Mouse (Mus musculus) T-cell, adult 2 months (primary cell): Measurements from ENCODE around the gene Ucn3.
A peak's percentile ranks its signal among the peaks of the same experiment; 100 is the strongest.
"Not testable (repeated sequence)": the region's sequence is repeated elsewhere in the genome, so short reads cannot be mapped to it uniquely, and the experiment has no call there.

Experiments
- DNase-seq: peaks from one replicate; pipeline ENCODE4 v3.0.0; 2022; ENCODE audit warnings: low spot score

The Ucn3 gene

DNA sequence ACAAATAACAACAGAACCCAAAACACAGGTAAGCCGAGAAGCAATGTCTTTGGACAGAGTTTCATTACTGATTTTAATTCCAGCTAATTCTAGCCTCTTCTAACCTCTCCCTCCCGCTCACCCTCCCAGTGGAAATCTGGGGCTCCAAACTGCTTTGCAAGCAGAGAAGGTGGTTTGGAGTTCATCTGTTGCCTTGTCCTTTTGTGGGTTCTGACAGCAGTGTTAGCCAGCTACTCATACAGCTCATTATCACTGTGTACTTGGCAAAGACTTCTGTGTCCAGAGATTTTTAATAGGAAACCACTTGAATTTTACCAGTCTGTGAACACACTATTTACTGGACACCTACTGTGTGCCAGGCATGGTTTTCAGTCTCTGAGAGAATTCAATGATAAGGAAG is at the start of gene Ucn3:
Gene Ucn3, minus strand, starts transcription at position 101 of the 400 bp plus-strand sequence.
- no peak for DNase-seq

DNA sequence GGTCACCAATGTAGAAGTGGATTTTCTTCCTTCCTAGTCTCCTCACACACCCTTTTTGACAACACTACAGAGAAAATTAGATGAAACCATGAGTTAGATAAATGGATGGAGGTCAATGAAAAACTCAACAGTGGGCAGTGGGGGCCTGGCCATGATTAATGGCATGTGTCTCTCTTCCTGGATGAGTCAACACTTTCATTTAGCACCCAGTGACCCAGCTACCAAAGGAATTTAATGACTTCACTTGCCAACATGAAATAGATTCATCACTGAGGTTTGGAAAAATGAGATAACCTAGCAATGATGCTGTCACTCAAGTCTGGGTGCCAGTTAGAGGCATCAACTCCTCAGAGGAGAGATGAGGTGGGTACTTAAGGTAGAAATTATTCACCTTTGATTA is 46.9 kb upstream of the Ucn3 start:
- DNase-seq: no peak

DNA sequence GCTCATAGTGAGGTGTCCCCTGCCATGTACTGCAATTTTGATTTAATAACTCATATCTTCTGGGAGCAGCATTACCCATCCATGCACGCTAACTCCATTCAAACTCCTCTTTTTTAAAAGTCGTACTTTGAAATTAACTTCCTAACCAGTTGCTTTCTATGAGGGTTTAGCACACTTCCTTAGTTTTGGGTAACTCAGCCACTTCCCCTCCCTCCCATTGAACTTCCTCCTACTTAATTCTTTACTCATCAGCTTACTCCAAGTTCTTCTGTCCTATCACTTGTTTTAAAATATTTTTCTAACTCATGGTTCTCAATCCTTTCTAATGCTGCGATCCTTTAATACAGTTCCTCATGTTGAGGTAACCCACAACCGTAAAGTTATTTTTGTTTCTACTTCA is 23.7 kb upstream of the Ucn3 start:
- DNase-seq: no peak

DNA sequence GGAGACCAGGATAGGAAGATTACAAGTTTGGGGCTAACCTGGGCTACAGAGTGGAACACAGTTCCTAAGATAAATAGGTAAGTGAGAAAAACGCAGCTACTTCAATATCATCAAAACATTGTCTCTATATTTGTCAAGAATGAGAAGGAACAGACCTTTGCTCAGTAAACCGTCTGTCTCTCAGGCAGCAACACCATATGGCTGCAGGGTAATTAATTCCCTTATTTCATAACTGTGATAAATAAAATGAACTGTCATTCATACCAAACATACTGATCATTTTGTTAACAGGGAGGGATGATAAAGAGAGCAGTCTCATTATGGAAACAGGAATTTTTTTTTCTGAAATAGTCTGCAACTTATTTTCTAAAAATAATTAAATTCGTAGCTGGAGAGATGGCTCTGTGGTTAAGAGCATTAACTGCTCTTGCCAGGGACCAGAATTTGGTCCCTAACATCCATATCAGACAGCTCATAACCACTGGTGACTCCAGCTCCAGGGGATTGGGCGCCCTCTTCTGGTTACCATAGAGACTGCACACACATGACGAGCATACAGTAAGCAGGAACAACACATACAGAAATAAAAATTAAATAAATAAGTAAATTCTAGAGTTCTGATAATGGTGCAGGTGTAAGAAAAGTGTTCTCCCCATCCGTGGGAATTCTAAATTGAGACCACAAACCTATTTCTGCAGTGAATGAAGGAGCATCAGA is 6.2 kb upstream of the Ucn3 start:
- DNase-seq: no peak

DNA sequence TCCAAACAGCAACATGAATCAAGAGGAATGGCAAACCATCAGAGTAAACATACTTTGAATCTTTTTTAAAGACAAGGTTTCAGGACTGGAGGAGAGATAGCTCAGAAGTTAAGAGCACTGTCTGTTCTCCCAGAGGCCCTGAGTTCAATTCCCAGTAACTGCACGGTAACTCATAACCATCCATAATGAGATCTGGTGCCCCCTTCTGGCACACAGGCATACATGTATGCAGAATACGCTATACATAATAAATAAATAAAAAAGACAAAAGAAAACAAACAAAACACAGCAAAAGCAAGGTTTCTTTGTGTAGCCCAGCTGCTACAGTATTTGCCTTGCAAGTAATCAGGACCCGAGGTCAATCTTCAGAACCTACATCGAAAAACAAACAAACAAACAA is 4.3 kb upstream of the Ucn3 start:
- no peak for DNase-seq

DNA sequence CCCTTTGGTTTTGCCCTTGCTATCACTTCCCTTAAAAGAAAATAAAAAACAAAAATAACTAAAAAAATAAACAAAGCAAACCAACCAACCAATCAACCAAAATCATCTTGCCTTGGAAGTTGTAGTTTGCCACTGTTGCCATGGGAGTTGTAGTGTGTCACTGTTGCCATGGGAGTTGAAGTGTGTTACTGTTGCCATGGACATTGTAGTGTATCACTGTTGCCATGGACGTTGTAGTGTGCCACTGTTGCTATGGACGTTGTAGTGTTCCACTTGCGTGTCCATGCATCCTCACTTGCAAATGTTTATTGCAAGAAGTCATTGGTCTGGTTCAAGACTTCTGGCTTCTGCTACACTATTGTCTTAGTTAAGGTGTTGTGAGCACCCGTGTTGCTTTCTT is 2.1 kb upstream of the Ucn3 start:
- no peak for DNase-seq

DNA sequence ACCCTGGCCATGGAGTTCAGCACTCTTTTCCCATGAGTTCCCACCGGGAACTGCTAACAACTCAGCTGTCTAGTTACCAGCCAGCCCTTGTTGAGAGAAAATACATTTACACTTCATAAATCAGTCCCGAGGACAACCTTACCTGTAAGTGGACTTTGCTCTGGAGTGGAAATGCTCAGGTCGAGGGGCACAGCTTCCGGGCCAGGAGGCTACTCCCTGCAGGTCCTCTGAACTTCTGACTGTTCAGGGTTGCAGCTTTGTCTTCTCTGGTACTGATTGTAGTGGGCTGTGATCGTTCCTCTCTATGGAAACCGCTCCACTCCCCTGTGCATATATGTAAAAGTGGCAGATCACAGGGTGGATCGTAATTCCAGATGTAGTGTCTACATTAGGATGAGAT is 450 bp downstream of the Ucn3 start:
- no peak for DNase-seq

DNA sequence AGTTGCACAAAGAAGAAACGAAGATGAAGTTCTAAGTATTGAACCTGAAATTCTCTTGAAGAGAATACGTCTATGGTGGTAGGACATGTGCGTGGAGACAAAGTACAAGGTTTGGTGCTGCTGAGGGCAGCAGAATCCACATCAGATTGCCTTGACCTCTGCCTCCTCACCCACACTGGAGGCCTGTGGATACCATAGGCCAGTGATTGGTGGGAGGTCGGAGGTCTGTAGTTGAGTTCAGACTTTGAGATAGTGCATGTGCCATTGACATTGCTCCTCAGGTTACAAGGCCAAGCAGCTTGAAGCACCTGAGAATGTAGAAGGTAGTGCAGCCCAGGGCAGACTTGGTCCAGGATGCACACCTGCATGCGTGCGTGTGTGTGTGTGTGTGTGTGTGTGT is 19.1 kb downstream of the Ucn3 start:
- no peak for DNase-seq

DNA sequence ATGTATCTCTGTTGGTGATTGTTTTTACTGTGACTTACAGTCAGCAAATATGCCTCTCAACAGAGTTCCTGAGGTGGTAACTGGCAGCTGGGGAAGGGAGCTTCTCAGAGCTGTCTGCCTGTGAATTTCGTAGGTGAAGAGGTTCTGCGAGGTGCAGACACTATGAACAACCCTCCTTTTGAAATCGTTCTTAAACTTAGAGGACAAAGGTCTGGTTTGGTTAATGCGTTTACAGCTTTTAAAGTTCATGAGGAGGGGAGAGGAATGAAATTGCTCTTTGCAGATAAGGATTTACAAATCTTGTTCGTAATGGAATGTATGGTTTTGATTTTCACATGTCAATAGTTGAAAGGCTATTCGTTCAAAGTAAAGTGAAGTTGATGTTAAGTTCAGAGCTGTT is 19.5 kb downstream of the Ucn3 start:
- no peak for DNase-seq

DNA sequence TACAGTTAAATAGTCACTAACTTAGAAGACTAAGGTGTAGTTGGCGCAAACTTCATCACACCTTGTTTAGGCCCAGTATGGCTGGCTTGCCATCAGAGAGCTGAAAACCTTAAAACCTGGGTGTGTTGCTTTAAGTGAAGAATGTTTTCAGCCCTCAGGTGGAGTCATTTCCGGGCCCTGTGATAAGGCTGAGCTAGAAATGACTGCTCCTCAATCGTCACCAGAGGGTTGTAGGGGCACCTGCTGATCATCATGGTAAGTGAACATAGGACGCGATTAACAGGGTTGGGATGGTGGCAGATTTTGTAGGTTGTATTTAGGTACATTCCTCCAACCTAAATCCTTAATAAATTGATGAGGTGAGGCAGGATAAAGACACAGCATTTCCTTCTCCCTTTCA is 20.7 kb downstream of the Ucn3 start:
- no peak for DNase-seq

DNA sequence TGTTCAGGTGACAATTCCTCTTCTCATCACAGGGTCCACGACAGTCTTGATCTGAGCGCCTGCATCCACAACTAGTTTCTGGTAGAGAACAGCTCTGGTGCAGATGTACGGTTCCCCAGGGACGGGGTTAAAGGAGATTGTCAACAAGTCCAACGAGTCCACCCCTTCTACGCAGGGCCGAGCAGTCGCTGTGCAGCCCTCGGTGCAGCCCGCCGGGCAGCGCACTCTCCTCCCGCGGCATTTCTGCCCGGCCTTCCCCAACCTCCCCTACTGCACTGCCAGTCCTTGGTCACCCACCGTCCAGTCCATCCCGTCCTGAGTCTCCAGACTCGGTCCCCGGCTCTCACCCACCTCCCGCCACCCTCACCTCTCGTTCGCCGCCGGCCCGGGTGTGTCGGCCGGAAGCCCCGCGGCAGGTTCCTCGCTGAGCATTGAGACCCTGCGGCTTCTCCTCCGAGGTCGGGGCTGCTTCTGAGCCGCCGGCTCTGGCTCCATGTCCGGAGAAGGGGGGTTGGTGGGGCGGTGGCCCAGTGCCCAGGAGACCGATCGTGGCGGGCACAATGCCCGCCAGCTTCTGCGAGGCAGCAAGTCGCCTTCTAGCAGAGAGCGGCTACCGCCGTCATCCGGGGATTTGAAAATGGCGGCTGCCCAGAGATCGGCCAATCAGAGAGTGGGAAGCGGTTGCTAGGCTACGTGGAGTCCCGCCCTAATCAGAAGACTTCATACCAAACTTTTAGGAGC is 27.4 kb downstream of the Ucn3 start, which contains the start of the genes Net1 and Tubal3:
Gene Net1, minus strand, starts transcription at position 650 of the 741 bp plus-strand sequence.
Gene Tubal3, plus strand, starts transcription at position 704 of the 741 bp plus-strand sequence.
- peak; percentile 86 for DNase-seq

DNA sequence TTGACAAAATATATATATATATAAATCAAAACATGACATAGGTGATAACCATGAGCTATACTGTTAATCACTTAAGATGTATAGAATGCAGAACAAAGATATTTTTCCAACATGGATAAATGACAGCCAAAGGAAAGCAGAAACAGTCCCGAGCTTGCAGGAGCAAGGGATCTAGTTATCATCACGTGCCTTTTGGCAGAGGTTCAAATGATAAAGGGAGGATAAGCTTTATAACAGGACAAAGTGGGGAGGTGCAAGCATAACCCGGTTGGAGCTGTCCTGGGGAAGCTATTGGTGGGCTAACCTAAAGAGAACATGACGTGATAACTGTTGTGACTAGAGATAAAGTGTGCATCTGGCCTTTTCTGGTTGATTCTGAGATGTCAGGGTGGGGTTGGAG is 31.6 kb downstream of the Ucn3 start:
- no peak for DNase-seq

DNA sequence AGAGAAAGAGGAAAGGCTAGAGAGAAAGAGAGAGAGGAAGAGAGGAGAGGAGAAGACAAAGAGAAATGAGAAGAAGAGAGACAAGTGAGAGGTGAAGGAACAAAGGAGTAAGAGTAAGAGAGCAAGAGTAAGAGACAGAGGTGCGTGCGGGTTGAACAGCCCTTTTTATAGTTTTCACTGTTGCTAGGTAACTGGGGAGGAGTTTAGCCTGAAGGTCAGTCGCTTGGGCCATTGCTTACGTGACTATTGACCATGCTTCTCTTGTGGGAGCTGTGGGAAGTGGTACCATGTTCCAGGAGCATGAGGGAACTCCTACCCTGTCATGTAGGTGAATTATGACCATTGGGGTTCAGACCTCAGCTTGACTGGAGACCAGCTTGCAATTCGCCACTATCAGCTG is 34.8 kb downstream of the Ucn3 start:
- DNase-seq: no peak

DNA sequence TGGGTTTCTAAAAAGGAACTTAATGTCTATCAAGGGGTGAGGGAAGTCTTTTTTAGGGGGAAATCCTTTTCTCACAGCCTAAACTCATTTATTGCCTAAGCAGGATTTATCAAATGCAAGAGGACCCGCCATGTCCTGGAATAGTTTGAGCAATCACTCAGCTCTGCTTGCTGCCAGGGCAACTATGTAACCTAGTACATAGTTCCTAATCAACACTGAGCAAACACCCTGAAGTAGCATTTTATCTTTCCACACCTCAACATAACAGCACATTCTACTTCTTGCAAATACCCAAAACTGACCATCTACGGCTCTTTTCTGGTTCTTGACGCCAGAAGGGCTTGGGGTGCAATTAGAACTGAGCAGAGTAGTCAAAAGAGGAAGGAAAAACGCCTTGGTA is 36.9 kb downstream of the Ucn3 start:
- DNase-seq: no peak

DNA sequence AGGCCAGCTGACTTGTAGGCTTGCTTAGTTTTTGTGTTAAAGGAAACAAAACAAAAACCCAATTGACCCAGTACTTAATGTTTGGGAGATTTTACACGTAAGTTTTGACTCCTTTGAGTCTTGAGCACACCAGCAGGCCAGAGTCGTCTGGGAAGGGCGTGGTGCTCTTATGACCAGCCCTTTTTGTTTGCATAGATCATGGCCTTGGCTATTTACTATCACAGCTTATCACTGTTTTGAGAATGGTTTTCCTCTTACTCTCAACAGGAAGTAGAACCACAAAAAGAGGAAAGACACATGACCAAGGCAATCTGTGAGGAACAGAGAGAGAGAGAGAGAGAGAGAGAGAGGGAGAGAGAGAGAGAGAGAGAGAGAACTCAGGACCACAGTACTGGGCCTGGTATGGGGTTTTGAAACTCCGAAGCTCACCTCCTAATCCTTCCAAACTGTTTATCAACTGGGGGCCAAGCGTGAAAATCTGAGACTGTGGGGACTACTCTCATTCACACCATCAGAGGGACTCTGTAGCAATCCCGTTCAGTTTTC is 37.9 kb downstream of the Ucn3 start:
- no peak for DNase-seq

DNA sequence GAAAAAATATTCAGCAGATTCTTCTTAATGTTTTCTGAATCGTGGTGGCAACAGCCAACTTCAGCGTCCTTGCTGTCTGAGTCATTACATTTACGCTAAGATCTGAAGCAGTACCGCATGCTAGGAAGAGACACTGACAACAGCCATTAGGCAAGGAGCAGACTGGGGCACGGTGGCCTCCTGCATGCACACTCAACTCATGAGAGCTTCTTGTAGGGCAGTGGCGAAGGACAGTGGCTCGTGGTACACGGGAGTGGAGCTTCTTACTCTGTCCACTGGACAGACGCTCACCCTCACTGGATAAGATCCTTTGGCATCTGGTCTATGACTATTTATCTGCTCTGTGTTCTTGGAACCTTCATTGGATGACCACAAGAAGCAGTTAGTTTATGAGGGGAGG is 45.8 kb downstream of the Ucn3 start:
- no peak for DNase-seq

DNA sequence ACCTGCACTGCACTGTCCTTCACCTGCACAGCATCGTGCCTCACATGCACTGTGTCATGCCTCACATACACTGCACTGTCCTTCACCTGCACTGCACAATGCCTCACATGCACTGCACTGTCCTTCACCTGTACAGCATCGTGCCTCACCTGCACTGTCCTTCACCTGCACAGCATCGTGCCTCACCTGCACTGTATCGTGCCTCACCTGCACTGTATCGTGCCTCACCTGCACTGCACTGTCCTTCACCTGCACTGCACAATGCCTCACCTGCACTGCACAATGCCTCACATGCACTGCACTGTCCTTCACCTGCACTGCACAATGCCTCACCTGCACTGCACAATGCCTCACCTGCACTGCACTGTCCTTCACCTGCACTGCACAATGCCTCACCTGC is 46.9 kb downstream of the Ucn3 start:
- DNase-seq: not testable (repeated sequence)

DNA sequence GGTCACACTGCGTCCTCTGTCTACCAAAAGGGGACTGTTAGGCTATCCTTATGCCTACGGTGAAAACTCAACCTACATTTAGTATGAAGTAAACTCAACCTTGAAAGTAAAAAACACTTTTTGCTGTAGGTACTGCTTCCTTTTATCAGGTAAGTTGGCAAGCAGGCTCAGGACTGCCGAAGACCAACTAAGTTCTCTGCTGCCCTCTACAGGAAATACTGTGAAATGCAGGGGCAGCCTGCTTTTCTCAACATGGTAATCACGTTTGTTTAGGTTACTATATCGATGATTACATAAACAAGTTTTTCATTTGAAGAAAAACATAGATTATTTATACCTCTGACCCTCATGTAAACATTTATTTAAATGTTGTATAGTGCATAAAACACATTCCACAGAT is 48.2 kb downstream of the Ucn3 start:
- peak; percentile 71 for DNase-seq

DNA sequence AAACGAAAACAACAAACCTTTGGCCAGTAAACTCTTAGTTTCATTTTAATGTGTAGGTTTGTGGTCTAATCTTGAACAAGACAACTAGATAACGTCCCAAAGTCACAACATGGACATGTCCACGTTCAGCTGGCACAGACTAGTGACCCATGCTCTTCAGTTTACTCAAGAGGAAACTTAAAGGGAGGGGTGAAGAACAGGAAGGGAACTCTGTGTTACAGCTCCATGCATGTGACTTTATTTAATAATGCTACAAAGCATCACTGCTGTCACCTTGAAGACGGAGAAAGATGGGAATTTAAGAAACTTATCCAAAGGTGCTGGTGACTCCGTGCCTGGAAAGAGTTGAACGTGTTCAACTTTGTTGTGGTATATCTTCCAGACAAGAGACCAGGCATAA is 49.1 kb downstream of the Ucn3 start:
- DNase-seq: no peak

DNA sequence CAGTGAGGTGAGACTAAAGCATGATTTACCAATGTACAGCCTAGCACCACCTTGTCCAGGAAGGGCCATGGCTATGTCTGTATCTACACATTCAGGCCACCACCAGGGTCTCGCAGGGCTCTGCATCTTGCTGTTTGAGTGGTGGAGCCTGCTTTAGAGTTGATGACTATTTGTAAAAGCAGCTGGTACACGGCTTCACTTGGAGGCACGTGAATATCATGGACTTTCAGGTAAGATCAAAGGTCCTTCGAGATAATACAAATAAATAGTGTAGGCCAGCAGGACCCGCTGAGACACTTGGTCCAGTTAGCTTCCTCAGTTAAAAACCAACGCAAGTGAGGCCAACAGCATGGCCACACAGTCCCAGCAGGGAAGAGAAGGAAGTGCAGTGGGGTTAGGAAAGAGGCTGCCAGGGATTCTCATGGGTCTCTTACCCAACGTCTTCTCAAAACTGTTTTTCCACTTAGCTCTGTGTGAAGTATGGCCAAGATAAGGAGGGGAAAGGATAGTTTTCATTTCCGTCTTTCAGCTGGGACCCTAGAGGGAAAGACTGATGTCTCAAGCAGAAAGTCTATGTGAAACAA is 49.7 kb downstream of the Ucn3 start:
- no peak for DNase-seq

DNA sequence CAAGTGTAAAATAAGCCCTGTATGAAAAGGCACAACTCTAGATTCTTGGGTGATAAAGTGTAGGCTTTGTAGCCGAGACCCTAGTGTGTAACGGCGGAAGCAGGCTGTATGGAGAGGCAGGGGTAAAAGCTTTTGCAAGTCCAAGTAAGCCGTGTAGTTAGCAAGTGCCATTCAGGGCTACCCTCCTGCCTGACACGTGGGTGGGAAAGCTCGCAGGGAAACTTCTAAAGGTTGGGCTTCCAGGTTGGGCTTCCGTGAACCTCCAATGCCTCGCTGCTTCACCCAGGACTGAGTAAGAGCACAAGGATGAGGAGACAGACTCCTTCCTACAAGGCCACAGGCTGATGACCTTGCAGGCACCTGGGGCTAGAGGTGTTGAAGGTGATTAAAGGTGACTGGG is 50.6 kb downstream of the Ucn3 start:
- no peak for DNase-seq

DNA sequence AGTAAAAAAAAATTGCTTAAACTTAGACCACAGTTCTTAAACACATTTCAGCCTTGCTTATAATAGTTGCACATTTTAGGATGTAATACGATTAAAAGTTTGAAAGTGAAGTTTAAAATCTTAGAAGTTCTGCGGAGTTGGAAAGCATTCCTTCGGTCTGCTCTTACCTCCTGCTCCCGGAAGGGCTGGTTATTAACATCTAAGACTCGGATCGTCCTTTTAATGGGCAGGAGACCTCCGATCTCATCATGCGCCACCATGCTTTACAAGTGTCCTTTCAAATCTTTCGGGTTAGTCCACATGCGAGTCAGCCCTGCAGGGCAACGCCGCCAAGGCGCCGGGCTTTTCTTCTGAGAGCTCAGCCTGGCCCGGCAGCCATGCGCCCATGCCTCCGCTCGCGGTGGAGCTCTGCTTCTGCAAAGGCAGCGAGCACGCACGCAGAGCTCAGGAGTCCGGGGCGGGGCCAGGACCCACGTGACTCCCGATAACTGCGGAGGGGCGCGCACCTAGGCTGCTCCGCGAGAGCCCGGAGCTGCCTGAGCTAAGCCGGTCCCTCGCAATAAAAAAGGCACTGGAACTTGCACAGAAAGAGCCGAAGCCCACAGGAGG is 51.9 kb downstream of the Ucn3 start:
- peak; percentile 92 for DNase-seq

DNA sequence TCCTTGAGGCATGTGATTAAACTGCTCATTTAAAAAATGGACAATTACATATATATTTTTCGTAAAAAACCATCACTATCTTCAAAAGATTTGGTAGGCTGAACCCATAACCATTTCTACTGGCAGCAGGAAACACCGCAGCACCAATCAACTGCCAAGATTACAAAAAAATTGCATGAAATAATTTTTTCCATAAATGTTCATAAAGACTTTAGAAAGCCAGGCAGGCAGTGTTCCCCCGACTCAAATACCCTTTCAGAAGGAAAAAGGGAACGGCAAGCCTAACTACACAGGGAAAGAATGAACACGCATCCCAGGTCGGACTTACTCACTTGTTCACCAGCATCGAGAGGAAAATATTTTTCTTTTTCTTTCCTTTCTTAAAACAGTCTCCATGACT is 52.5 kb downstream of the Ucn3 start:
- DNase-seq: peak; percentile 6
